Mouse (Mus musculus) bone marrow, adult 2 months (tissue): Measurements from ENCODE around the gene Kri1. TPM values are rescaled to one million over a fixed set of nuclear protein-coding genes. Genes with fewer than 3 reads are reported as not detected.
A peak's percentile ranks its signal among the peaks of the same experiment; 100 is the strongest.

Source experiments
- H3K27ac ChIP-seq: fragments of 200-500 bp; 2 replicates; pipeline ENCODE4 v1.5.1; 2012; ENCODE audit warnings: low read depth, mild to moderate bottlenecking, control low read depth, inconsistent platforms, low read length; ENCODE audit not compliant: control insufficient read depth, poor library complexity, insufficient read depth
- H3K4me1 ChIP-seq: fragments of 200-500 bp; 2 replicates; pipeline ENCODE4 v1.6.1; 2011; ENCODE audit warnings: low read length; ENCODE audit not compliant: control insufficient read depth, insufficient read depth
- H3K4me3 ChIP-seq: fragments of 200-500 bp; replicated peaks from 2 replicates; pipeline ENCODE3; 2011; ENCODE audit warnings: mild to moderate bottlenecking, low read depth, low read length, control low read depth; ENCODE audit not compliant: control insufficient read depth
- CTCF ChIP-seq: fragments of 200-500 bp; IDR thresholded peaks from 2 replicates; pipeline ENCODE4 v1.5.1; 2011; ENCODE audit warnings: low read length, control low read depth; ENCODE audit not compliant: control insufficient read depth, insufficient read depth
- POLR2A ChIP-seq: fragments of 200-500 bp; IDR thresholded peaks from 2 replicates; pipeline ENCODE4 v1.6.1; 2011; ENCODE audit warnings: low read depth, mild to moderate bottlenecking, control low read depth, low read length, borderline replicate concordance; ENCODE audit not compliant: control insufficient read depth
- WGBS: fragments of 180-500 bp; shearing (Covaris S2); methylation state at CpG from one replicate; pipeline ENCODE4 v1.1.7; 2018; 5-methylcytosine and 5-hydroxymethylcytosine counted together
- polyA plus RNA-seq: library from polyadenylated mRNA; stranded (reverse); fragments of >200 nt; gene quantifications from 2 replicates; pipeline ENCODE4 v1.2.4, GENCODE M21; 2011; ENCODE audit warnings: low replicate concordance; ENCODE audit not compliant: missing spikeins, insufficient read depth, insufficient read length

Kri1 gene
- polyA plus RNA-seq, 1 experiment: 105 TPM

GRCm38 (mm10) chr9:21249629-21250508 lies 37.9 kb downstream of the Kri1 start:
- 47% methylated on average over 17 of the region's 17 CpGs for WGBS

DNA sequence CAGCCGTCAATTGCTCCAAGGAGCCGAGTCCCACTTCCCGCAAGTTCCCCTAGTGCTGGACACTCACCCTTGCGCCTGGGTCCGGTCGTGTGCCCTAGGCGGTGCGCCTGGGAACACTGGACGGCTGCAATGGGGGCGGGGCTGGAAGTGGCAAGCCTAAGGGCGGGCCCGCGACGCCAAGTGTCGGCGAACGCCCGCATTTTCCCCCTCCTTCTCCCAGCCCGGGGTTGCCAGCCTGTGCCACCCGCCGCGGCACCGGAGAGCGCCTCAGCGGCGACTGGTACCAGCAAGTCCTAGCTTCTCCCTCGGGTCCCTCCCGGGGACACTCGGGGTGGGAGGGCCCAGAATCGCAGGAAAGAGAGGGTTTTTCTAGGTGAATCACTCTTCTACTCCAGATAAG lies 39.4 kb downstream of the Kri1 start, which contains the start of gene S1pr5:
Gene S1pr5 (minus strand): TSS at position 118 of the 400 bp plus-strand sequence.
- Histone ChIP-seq H3K4me3 (no peak within 1 kb of the TSS), H3K4me1 (peaks cover 2% of the 10 kb centered on the region), H3K27ac (no peak within 1 kb of the TSS)
- no peak for TF ChIP-seq CTCF
- TF ChIP-seq POLR2A: no peak
- 3% methylated on average over 24 of the region's 30 CpGs for WGBS

More at GRCm38 (mm10) chr9:21249629-21250508, 37.9 kb downstream of the Kri1 start:
- no peak overlapping the region for H3K27ac ChIP-seq
- H3K4me3 ChIP-seq: no peak overlapping the region
- no peaks in the 10 kb centered on the region; the same call in none of the 2 replicates for H3K4me1 ChIP-seq
- TF ChIP-seq CTCF (no peak), POLR2A (no peak)

GRCm38 (mm10) chr9:21246342-21246741 lies 41.4 kb downstream of the Kri1 start:
- Histone ChIP-seq H3K4me3 (no peak overlapping the region), H3K27ac (no peak overlapping the region), H3K4me1 (peaks cover 2% of the 10 kb centered on the region)
- WGBS: 85% methylated on average over 1 of the region's 1 CpGs
- TF ChIP-seq POLR2A (no peak), CTCF (no peak)

DNA sequence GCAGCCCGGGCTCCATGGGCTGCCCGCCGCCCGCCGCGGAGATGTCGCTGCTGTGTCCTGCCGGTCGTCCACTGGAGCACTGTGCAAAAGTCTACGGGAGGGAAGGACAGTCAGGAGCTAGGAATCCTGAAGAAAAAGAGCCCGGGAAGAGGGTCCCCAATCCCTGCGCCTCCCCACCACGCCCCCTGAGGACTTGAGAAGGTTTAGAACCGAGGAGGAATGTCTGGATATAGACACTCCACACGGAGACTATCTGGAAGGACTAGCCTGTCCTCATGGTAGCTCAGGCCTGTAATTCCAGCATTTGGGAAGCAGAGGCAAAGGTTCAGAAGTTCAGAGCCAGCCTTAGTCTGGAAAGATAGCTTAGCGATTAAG lies 42.7 kb downstream of the Kri1 start:
- WGBS: 9% methylated on average over 16 of the region's 16 CpGs
- TF ChIP-seq CTCF (no peak), POLR2A (no peak)
- Histone ChIP-seq H3K27ac (no peak overlapping the region), H3K4me1 (peaks cover 2% of the 10 kb centered on the region), H3K4me3 (no peak overlapping the region)

- no peak for TF ChIP-seq CTCF
- Histone ChIP-seq H3K27ac (no peak overlapping the region), H3K4me3 (peak overlapping the region; percentile 48), H3K4me1 (peaks cover 3% of the 10 kb centered on the region)
- WGBS: 2% methylated on average over 72 of the region's 72 CpGs
These were observed 43.2 kb downstream of the Kri1 start for GRCm38 (mm10) chr9:21244428-21245112.

- TF ChIP-seq POLR2A: no peak
- no peak for TF ChIP-seq CTCF
- Histone ChIP-seq H3K4me1 (peaks cover 4% of the 10 kb centered on the region), H3K27ac (no peak overlapping the region), H3K4me3 (no peak overlapping the region)
- 11% methylated on average over 42 of the region's 42 CpGs for WGBS
These were observed 43.8 kb downstream of the Kri1 start for GRCm38 (mm10) chr9:21243826-21244427.

DNA sequence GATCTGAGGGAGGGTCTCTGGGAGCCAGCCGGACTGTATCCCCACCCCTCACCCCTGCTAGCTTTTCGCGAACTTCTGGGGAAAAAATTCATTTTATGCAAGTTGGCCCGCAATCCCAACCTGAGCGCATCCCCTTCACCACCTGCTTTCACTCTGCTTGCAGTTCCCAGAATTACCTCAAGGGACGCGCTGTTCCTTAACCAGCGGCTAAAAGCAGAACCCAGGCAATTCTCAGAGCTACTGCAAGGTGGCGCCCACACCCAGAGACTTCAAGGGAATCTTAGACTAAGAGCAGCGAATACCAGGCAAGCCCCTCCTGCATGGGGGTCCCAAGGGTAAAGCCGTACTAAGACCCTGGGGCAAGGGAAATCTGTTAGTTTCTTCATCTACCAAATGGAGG lies 46.4 kb downstream of the Kri1 start:
- Histone ChIP-seq H3K4me3 (no peak overlapping the region), H3K27ac (no peak overlapping the region), H3K4me1 (peaks cover 10% of the 10 kb centered on the region)
- TF ChIP-seq CTCF: peak; percentile 96
- TF ChIP-seq POLR2A: no peak
- 3% methylated on average over 11 of the region's 11 CpGs for WGBS

DNA sequence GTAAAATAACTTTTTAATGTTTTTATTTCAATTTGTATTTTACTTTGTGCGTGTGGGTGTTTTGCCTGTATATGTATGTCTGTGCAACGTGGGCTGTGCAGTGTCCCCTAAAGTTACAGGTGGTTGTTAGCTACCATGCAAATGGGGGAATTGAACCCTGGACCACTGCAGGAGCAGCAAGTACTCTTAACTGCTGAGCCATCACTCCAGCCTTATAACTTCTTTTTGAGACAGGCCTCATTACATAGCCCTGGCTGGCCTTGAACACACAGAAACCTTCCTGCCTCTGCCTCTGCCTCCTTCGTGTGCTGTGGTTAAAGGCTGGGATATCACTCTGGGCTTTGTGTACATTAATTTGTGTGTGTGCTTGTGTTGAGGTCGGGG lies 48.3 kb downstream of the Kri1 start:
- WGBS: 14% methylated on average over 4 of the region's 4 CpGs
- H3K27ac ChIP-seq: peak overlapping the region; percentile 98; the same call in 1 of the 2 replicates
- TF ChIP-seq CTCF: no peak
- no peak for TF ChIP-seq POLR2A

More for the DNA sequence above, 48.3 kb downstream of the Kri1 start:
- H3K4me3 ChIP-seq: peak overlapping the region; percentile 67
- H3K4me1 ChIP-seq: peaks cover 17% of the 10 kb centered on the region
